Mouse (Mus musculus): ENCODE results near the gene Osbp2. TPM values are rescaled to one million over a fixed set of nuclear protein-coding genes. Genes with fewer than 3 reads are reported as not detected.

The Osbp2 gene
- polyA plus RNA-seq, 1 experiment from 2014 or later = 0.51 TPM

GRCm38 (mm10) chr11:3817986-3818758 lies 45.5 kb downstream of the Osbp2 start:
- Histone ChIP-seq H3K36me3 (ENCODE audit: control insufficient read depth, insufficient read depth, low read length) (no peaks in the 10 kb centered on the region), H3K4me3 (ENCODE audit: low read depth, low read length) (no peak overlapping the region), H3K4me2 (ENCODE audit: low read length) (no peak overlapping the region), H3K27ac (ENCODE audit: low read depth) (no peak overlapping the region), H3K4me1 (replicated peaks; ENCODE audit: control insufficient read depth, insufficient read depth, low read length) (no peaks in the 10 kb centered on the region), H3K9ac (ENCODE audit: low read length) (no peak overlapping the region), H3K9me3 (ENCODE audit: control insufficient read depth, low read length) (no peaks in the 10 kb centered on the region), H3K27me3 (replicated peaks; ENCODE audit: control insufficient read depth, insufficient read depth, low read length) (no peaks in the 10 kb centered on the region)
- WGBS = 20% methylated on average over 4 of the region's 4 CpGs
- DNase-seq (ENCODE audit: low spot score) = no peak
- 0 out of 2 replicates have a peak, but pooled peaks have one; percentile 32 for ATAC-seq (replicated peaks; ENCODE audit: low FRiP score, low TSS enrichment, low read depth)

- ATAC-seq (replicated peaks; ENCODE audit: low FRiP score, low TSS enrichment, low read depth) = no peak
These were observed 47.8 kb downstream of the Osbp2 start for GRCm38 (mm10) chr11:3815951-3816350.

GRCm38 (mm10) chr11:3813340-3813739 lies 50.4 kb downstream of the Osbp2 start:
- H3K36me3 ChIP-seq (ENCODE audit: control insufficient read depth, insufficient read depth, low read length) = no peaks in the 10 kb centered on the region
- no peak for DNase-seq (ENCODE audit: low spot score)

More at GRCm38 (mm10) chr11:3815951-3816350, 47.8 kb downstream of the Osbp2 start:
- H3K4me3 ChIP-seq (ENCODE audit: low read depth, low read length) = no peak overlapping the region
- no peak overlapping the region for H3K9ac ChIP-seq (ENCODE audit: low read length)
- H3K27ac ChIP-seq (ENCODE audit: low read depth) = no peak overlapping the region
- no peaks in the 10 kb centered on the region for H3K27me3 ChIP-seq (replicated peaks; ENCODE audit: control insufficient read depth, insufficient read depth, low read length)
- H3K4me1 ChIP-seq (replicated peaks; ENCODE audit: control insufficient read depth, insufficient read depth, low read length) = no peaks in the 10 kb centered on the region
- no peak overlapping the region for H3K4me2 ChIP-seq (ENCODE audit: low read length)
- no peaks in the 10 kb centered on the region for H3K36me3 ChIP-seq (ENCODE audit: control insufficient read depth, insufficient read depth, low read length)
- no peak for DNase-seq (ENCODE audit: low spot score)
- H3K9me3 ChIP-seq (ENCODE audit: control insufficient read depth, low read length) = no peaks in the 10 kb centered on the region

GRCm38 (mm10) chr11:3808162-3808561 lies 55.5 kb downstream of the Osbp2 start:
- H3K4me1 ChIP-seq (replicated peaks; ENCODE audit: control insufficient read depth, insufficient read depth, low read length) = no peaks in the 10 kb centered on the region
- WGBS = 28% methylated on average over 3 of the region's 3 CpGs

More at GRCm38 (mm10) chr11:3813340-3813739, 50.4 kb downstream of the Osbp2 start:
- Histone ChIP-seq H3K27me3 (replicated peaks; ENCODE audit: control insufficient read depth, insufficient read depth, low read length) (no peaks in the 10 kb centered on the region), H3K4me1 (replicated peaks; ENCODE audit: control insufficient read depth, insufficient read depth, low read length) (no peaks in the 10 kb centered on the region), H3K9ac (ENCODE audit: low read length) (no peak overlapping the region), H3K9me3 (ENCODE audit: control insufficient read depth, low read length) (no peaks in the 10 kb centered on the region), H3K4me3 (ENCODE audit: low read depth, low read length) (no peak overlapping the region), H3K4me2 (ENCODE audit: low read length) (no peak overlapping the region), H3K27ac (ENCODE audit: low read depth) (no peak overlapping the region)
- ATAC-seq (replicated peaks; ENCODE audit: low FRiP score, low TSS enrichment, low read depth) = no peak

GRCm38 (mm10) chr11:3805362-3805761 lies 58.3 kb downstream of the Osbp2 start:
- WGBS = 25% methylated on average over 3 of the region's 3 CpGs
- Histone ChIP-seq H3K4me2 (ENCODE audit: low read length) (no peak overlapping the region), H3K4me3 (ENCODE audit: low read depth, low read length) (no peak overlapping the region), H3K9me3 (ENCODE audit: control insufficient read depth, low read length) (no peaks in the 10 kb centered on the region), H3K27me3 (replicated peaks; ENCODE audit: control insufficient read depth, insufficient read depth, low read length) (no peaks in the 10 kb centered on the region), H3K27ac (ENCODE audit: low read depth) (no peak overlapping the region), H3K4me1 (replicated peaks; ENCODE audit: control insufficient read depth, insufficient read depth, low read length) (no peaks in the 10 kb centered on the region), H3K9ac (ENCODE audit: low read length) (no peak overlapping the region), H3K36me3 (ENCODE audit: control insufficient read depth, insufficient read depth, low read length) (no peaks in the 10 kb centered on the region)
- DNase-seq (ENCODE audit: low spot score) (peak; percentile 53), ATAC-seq (replicated peaks; ENCODE audit: low FRiP score, low TSS enrichment, low read depth) (no peak)

More at GRCm38 (mm10) chr11:3808162-3808561, 55.5 kb downstream of the Osbp2 start:
- Histone ChIP-seq H3K36me3 (ENCODE audit: control insufficient read depth, insufficient read depth, low read length) (no peaks in the 10 kb centered on the region), H3K9me3 (ENCODE audit: control insufficient read depth, low read length) (no peaks in the 10 kb centered on the region), H3K4me2 (ENCODE audit: low read length) (no peak overlapping the region), H3K27me3 (replicated peaks; ENCODE audit: control insufficient read depth, insufficient read depth, low read length) (no peaks in the 10 kb centered on the region), H3K9ac (ENCODE audit: low read length) (no peak overlapping the region), H3K27ac (ENCODE audit: low read depth) (no peak overlapping the region), H3K4me3 (ENCODE audit: low read depth, low read length) (no peak overlapping the region)
- DNase-seq (ENCODE audit: low spot score) (no peak), ATAC-seq (replicated peaks; ENCODE audit: low FRiP score, low TSS enrichment, low read depth) (0 out of 2 replicates have a peak, but pooled peaks have one; percentile 43)

GRCm38 (mm10) chr11:3804639-3805038 lies 59.1 kb downstream of the Osbp2 start:
- Histone ChIP-seq H3K4me2 (ENCODE audit: low read length) (no peak overlapping the region), H3K36me3 (ENCODE audit: control insufficient read depth, insufficient read depth, low read length) (no peaks in the 10 kb centered on the region), H3K27ac (ENCODE audit: low read depth) (no peak overlapping the region), H3K27me3 (replicated peaks; ENCODE audit: control insufficient read depth, insufficient read depth, low read length) (no peaks in the 10 kb centered on the region), H3K4me1 (replicated peaks; ENCODE audit: control insufficient read depth, insufficient read depth, low read length) (no peaks in the 10 kb centered on the region), H3K4me3 (ENCODE audit: low read depth, low read length) (no peak overlapping the region), H3K9ac (ENCODE audit: low read length) (no peak overlapping the region), H3K9me3 (ENCODE audit: control insufficient read depth, low read length) (no peaks in the 10 kb centered on the region)
- DNase-seq (ENCODE audit: low spot score) (no peak), ATAC-seq (replicated peaks; ENCODE audit: low FRiP score, low TSS enrichment, low read depth) (no peak)
- 93% methylated on average over 2 of the region's 2 CpGs for WGBS

- H3K4me3 ChIP-seq (ENCODE audit: low read depth, low read length) = no peak overlapping the region
- H3K9ac ChIP-seq (ENCODE audit: low read length) = no peak overlapping the region
- H3K27ac ChIP-seq (ENCODE audit: low read depth) = no peak overlapping the region
- no peaks in the 10 kb centered on the region for H3K36me3 ChIP-seq (ENCODE audit: control insufficient read depth, insufficient read depth, low read length)
- DNase-seq (ENCODE audit: low spot score) (no peak), ATAC-seq (replicated peaks; ENCODE audit: low FRiP score, low TSS enrichment, low read depth) (no peak)
- no peaks in the 10 kb centered on the region for H3K9me3 ChIP-seq (ENCODE audit: control insufficient read depth, low read length)
- H3K4me1 ChIP-seq (replicated peaks; ENCODE audit: control insufficient read depth, insufficient read depth, low read length) = no peaks in the 10 kb centered on the region
- 16% methylated on average over 1 of the region's 1 CpGs for WGBS
- no peaks in the 10 kb centered on the region for H3K27me3 ChIP-seq (replicated peaks; ENCODE audit: control insufficient read depth, insufficient read depth, low read length)
- H3K4me2 ChIP-seq (ENCODE audit: low read length) = no peak overlapping the region
These were observed 61.6 kb downstream of the Osbp2 start for GRCm38 (mm10) chr11:3802057-3802456.

- Histone ChIP-seq H3K9me3 (ENCODE audit: control insufficient read depth, low read length) (no peaks in the 10 kb centered on the region), H3K27ac (ENCODE audit: low read depth) (no peak overlapping the region), H3K36me3 (ENCODE audit: control insufficient read depth, insufficient read depth, low read length) (no peaks in the 10 kb centered on the region), H3K27me3 (replicated peaks; ENCODE audit: control insufficient read depth, insufficient read depth, low read length) (no peaks in the 10 kb centered on the region), H3K4me2 (ENCODE audit: low read length) (no peak overlapping the region), H3K4me1 (replicated peaks; ENCODE audit: control insufficient read depth, insufficient read depth, low read length) (no peaks in the 10 kb centered on the region), H3K4me3 (ENCODE audit: low read depth, low read length) (no peak overlapping the region), H3K9ac (ENCODE audit: low read length) (no peak overlapping the region)
- ATAC-seq (replicated peaks; ENCODE audit: low FRiP score, low TSS enrichment, low read depth) (no peak), DNase-seq (ENCODE audit: low spot score) (no peak)
- 85% methylated on average over 6 of the region's 6 CpGs for WGBS
These were observed 66.0 kb downstream of the Osbp2 start for GRCm38 (mm10) chr11:3797631-3798215.

GRCm38 (mm10) chr11:3790736-3791135 lies 73.0 kb downstream of the Osbp2 start:
- no peak overlapping the region for H3K27ac ChIP-seq (ENCODE audit: low read depth)
- ATAC-seq (replicated peaks; ENCODE audit: low FRiP score, low TSS enrichment, low read depth) (no peak), DNase-seq (ENCODE audit: low spot score) (no peak)
- H3K9ac ChIP-seq (ENCODE audit: low read length) = no peak overlapping the region
- no peak overlapping the region for H3K4me2 ChIP-seq (ENCODE audit: low read length)
- no peaks in the 10 kb centered on the region for H3K4me1 ChIP-seq (replicated peaks; ENCODE audit: control insufficient read depth, insufficient read depth, low read length)
- H3K36me3 ChIP-seq (ENCODE audit: control insufficient read depth, insufficient read depth, low read length) = no peaks in the 10 kb centered on the region
- H3K9me3 ChIP-seq (ENCODE audit: control insufficient read depth, low read length) = no peaks in the 10 kb centered on the region
- H3K4me3 ChIP-seq (ENCODE audit: low read depth, low read length) = no peak overlapping the region
- no peaks in the 10 kb centered on the region for H3K27me3 ChIP-seq (replicated peaks; ENCODE audit: control insufficient read depth, insufficient read depth, low read length)
